In genomic region chr11:20103949-20104348, GRCm38 (mm10) we compare ENCODE assay signal across 16 mouse cellular contexts.
"Had no signal": no experiment of that assay in that cellular context is flagged by ENCODE, and none has a peak within 500 bp of the region (broad histone marks: within the 10 kb centered on the region; RNA-seq: fewer than 3 reads in every experiment).

No protein-coding gene starts in this region.

- H3K4me3 ChIP-seq: limb, embryonic 15.5 days; neural tube, embryonic 13.5 days had no signal

- ATAC-seq: lung, postnatal 0 days; midbrain, embryonic 16.5 days had no signal

- H3K9ac ChIP-seq: limb, embryonic 15.5 days; neural tube, embryonic 13.5 days had no signal

- H3K27ac ChIP-seq: kidney, postnatal 0 days; limb, embryonic 15.5 days; neural tube, embryonic 13.5 days had no signal

- DNase-seq: kidney, adult 11 months; kidney, adult 9 months; kidney, postnatal 36 days; lung, adult 2 months; lung, postnatal 36 days; retina, postnatal 1 day; right cerebral cortex, postnatal 4 days; spleen, adult 18-20 months; thymus, adult 18-20 months; thymus, postnatal 14 days had no signal

- H3K4me1 ChIP-seq: limb, embryonic 15.5 days; neural tube, embryonic 13.5 days had no signal

- H3K9me3 ChIP-seq: limb, embryonic 15.5 days; neural tube, embryonic 13.5 days had no signal

- H3K4me2 ChIP-seq: limb, embryonic 15.5 days; midbrain, embryonic 11.5 days; neural tube, embryonic 13.5 days had no signal

- H3K27me3 ChIP-seq: limb, embryonic 15.5 days; neural tube, embryonic 13.5 days had no signal
